Mouse (Mus musculus) midbrain, embryonic 12.5 days (tissue): Measurements from ENCODE around the gene Lgals1. TPM values are rescaled to one million over a fixed set of nuclear protein-coding genes. Genes with fewer than 3 reads are reported as not detected.

Source experiments
- ATAC-seq: fragments of 200-750 bp; cut with Nextera tagmentation; 2 replicates; pipeline ENCODE4 v1.8.0; 2017; ENCODE audit warnings: low read depth, moderate TSS enrichment, moderate library complexity; ENCODE audit not compliant: low FRiP score
- H3K27ac ChIP-seq: fragments of 300-500 bp; sonication (generic); replicated peaks from 2 replicates; pipeline ENCODE4 v1.5.1; 2016; ENCODE audit warnings: mild to moderate bottlenecking
- H3K27me3 ChIP-seq: fragments of 300-500 bp; sonication (generic); 2 replicates; pipeline ENCODE4 v1.6.1; 2016; ENCODE audit warnings: mild to moderate bottlenecking
- H3K36me3 ChIP-seq: fragments of 300-500 bp; sonication (generic); 2 replicates; pipeline ENCODE4 v1.6.1; 2016
- H3K4me1 ChIP-seq: fragments of 300-500 bp; sonication (generic); 2 replicates; pipeline ENCODE4 v1.6.1; 2016
- H3K4me2 ChIP-seq: fragments of 300-500 bp; sonication (generic); replicated peaks from 2 replicates; pipeline ENCODE4 v1.6.1; 2016; ENCODE audit warnings: mild to moderate bottlenecking, moderate library complexity
- H3K4me3 ChIP-seq: fragments of 300-500 bp; sonication (generic); 2 replicates; pipeline ENCODE4 v1.5.1; 2016; ENCODE audit warnings: mild to moderate bottlenecking
- H3K9ac ChIP-seq: fragments of 300-500 bp; sonication (generic); replicated peaks from 2 replicates; pipeline ENCODE4 v1.6.1; 2016; ENCODE audit warnings: mild to moderate bottlenecking, moderate library complexity
- H3K9me3 ChIP-seq: fragments of 300-500 bp; sonication (generic); 2 replicates; pipeline ENCODE4 v1.6.1; 2016; ENCODE audit warnings: mild to moderate bottlenecking
- WGBS: fragments of 180-500 bp; shearing (Covaris S2); methylation state at CpG from one replicate; pipeline ENCODE4 v1.1.7; 2016; 5-methylcytosine and 5-hydroxymethylcytosine counted together
- microRNA-seq: library from miRNA; unstranded; fragments of <30 nt; microRNA quantifications from one replicate; pipeline ENCODE4, GENCODE M21; 2017
- polyA plus RNA-seq: library from polyadenylated mRNA; unstranded; fragments of >200 nt; fragmentation: Nextera tagmentation; extraction: Ambion mirVana; gene quantifications from 2 replicates; pipeline ENCODE4 v1.2.1, GENCODE M21; 2016

Gene Lgals1
- polyA plus RNA-seq, 1 experiment from 2014 or later = 420 TPM

- WGBS = 35% methylated on average over 4 of the region's 4 CpGs
- H3K27ac ChIP-seq = no peak overlapping the region
- no peaks in the 10 kb centered on the region for H3K9me3 ChIP-seq
- H3K27me3 ChIP-seq = no peaks in the 10 kb centered on the region; the same call in 1 of the 2 replicates
- no peak overlapping the region for H3K4me3 ChIP-seq
- H3K36me3 ChIP-seq = 0 out of 2 replicates have a peak, but pooled peaks cover 6% of the 10 kb centered on the region
- ATAC-seq = no peak
- no peak overlapping the region for H3K9ac ChIP-seq
- H3K4me1 ChIP-seq = peaks cover 18% of the 10 kb centered on the region
- no peak overlapping the region for H3K4me2 ChIP-seq
These were observed 52.4 kb downstream of the Lgals1 start for GRCm38 (mm10) chr15:78978875-78979274.

Small RNA genes lying within 50 kb of the gene (microRNA-seq; reads per million reads assigned to microRNA genes)
- 0.70 reads per million for gene Mir6955

Other genes with a start within 250 kb of the Lgals1 start
- gene Elfn2, start 208.0 kb upstream of the Lgals1 start, polyA plus RNA-seq = 0.88 and 2.2 TPM in 2 replicates
- 119 and 137 TPM in 2 replicates for gene Mfng, start 153.2 kb upstream of the Lgals1 start, polyA plus RNA-seq
- gene Card10, start 123.7 kb upstream of the Lgals1 start, polyA plus RNA-seq = 2.3 and 2.6 TPM in 2 replicates
- 11.5 and 11.9 TPM in 2 replicates for gene Cdc42ep1, start 84.1 kb upstream of the Lgals1 start, polyA plus RNA-seq
- 0.56 TPM in 1 of 2 replicates, not detected in the other for gene Lgals2, start 71.2 kb upstream of the Lgals1 start, polyA plus RNA-seq
- 50.9 and 52.7 TPM in 2 replicates for gene Gga1, start 49.5 kb upstream of the Lgals1 start, polyA plus RNA-seq
- gene Gm49510, start 27.1 kb upstream of the Lgals1 start, polyA plus RNA-seq = 0.10 TPM in 1 of 2 replicates, not detected in the other
- 8.2 and 9.3 TPM in 2 replicates for gene Sh3bp1, start 27.0 kb upstream of the Lgals1 start, polyA plus RNA-seq
- 46.3 and 53.7 TPM in 2 replicates for gene Pdxp, start 12.8 kb upstream of the Lgals1 start, polyA plus RNA-seq
- gene Nol12, start 8.2 kb downstream of the Lgals1 start, polyA plus RNA-seq = 50.2 and 59.6 TPM in 2 replicates
- gene Triobp, start 21.0 kb downstream of the Lgals1 start, polyA plus RNA-seq = 40.0 and 45.0 TPM in 2 replicates
- gene H1f0, start 101.7 kb downstream of the Lgals1 start, polyA plus RNA-seq = 547 and 575 TPM in 2 replicates
- not detected in 2 replicates for gene Galr3, start 115.2 kb downstream of the Lgals1 start, polyA plus RNA-seq
- 64.0 and 67.5 TPM in 2 replicates for gene Ankrd54, start 136.2 kb downstream of the Lgals1 start, polyA plus RNA-seq
- gene Eif3l, start 148.5 kb downstream of the Lgals1 start, polyA plus RNA-seq = 198 and 202 TPM in 2 replicates
- gene Micall1, start 182.2 kb downstream of the Lgals1 start, polyA plus RNA-seq = 11.4 and 11.5 TPM in 2 replicates
- gene Polr2f, start 214.3 kb downstream of the Lgals1 start, polyA plus RNA-seq = 314 and 327 TPM in 2 replicates
- gene 1700088E04Rik, start 214.5 kb downstream of the Lgals1 start, polyA plus RNA-seq = 9.7 and 11.9 TPM in 2 replicates
- 0.48 and 1.2 TPM in 2 replicates for gene Sox10, start 238.5 kb downstream of the Lgals1 start, polyA plus RNA-seq